Mouse (Mus musculus) CH12.LX (cell line): Measurements from ENCODE around the gene Selenow.

Experiments
- CHD2 ChIP-seq: IDR thresholded peaks from 2 replicates; pipeline ENCODE4 v1.6.1; 2011; ENCODE audit warnings: low read length, improper control_type of control experiment
- CTCF ChIP-seq, 2 experiments: IDR thresholded peaks in 1 of 2; conservative IDR thresholded peaks in 1 of 2; 2 replicates each; pipeline ENCODE4 v1.5.1; 2011 to 2012; ENCODE audit warnings: low read depth in 2 of 2, low read length in 2 of 2, improper control_type of control experiment in 1 of 2, inconsistent platforms in 1 of 2, mild to moderate bottlenecking in 1 of 2, moderate library complexity in 1 of 2
- EP300 ChIP-seq: IDR thresholded peaks from 2 replicates; pipeline ENCODE4 v1.6.1; 2011; ENCODE audit warnings: low read length, improper control_type of control experiment
- MEF2A ChIP-seq: IDR thresholded peaks from 2 replicates; pipeline ENCODE4 v1.6.1; 2014; ENCODE audit warnings: low read depth, mild to moderate bottlenecking, inconsistent platforms, low read length, improper control_type of control experiment, borderline replicate concordance
- NELFE ChIP-seq: IDR thresholded peaks from 2 replicates; pipeline ENCODE4 v1.6.1; 2011; ENCODE audit warnings: low read depth, low read length, improper control_type of control experiment
- POLR2A ChIP-seq: IDR thresholded peaks from 2 replicates; pipeline ENCODE4 v1.6.1; 2011; ENCODE audit warnings: low read depth, mild to moderate bottlenecking, improper control_type of control experiment, low read length
- POLR2AphosphoS2 ChIP-seq: IDR thresholded peaks from 2 replicates; pipeline ENCODE4 v1.6.1; 2011; ENCODE audit warnings: low read depth, low read length, improper control_type of control experiment
- USF1 ChIP-seq: IDR thresholded peaks from 2 replicates; pipeline ENCODE4 v1.6.1; 2014; ENCODE audit warnings: low read depth, mild to moderate bottlenecking, inconsistent platforms, low read length, improper control_type of control experiment
- ZC3H11A ChIP-seq: IDR thresholded peaks from 2 replicates; pipeline ENCODE4 v1.6.1; 2012; ENCODE audit warnings: low read depth, mild to moderate bottlenecking, inconsistent platforms, low read length, improper control_type of control experiment

DNA sequence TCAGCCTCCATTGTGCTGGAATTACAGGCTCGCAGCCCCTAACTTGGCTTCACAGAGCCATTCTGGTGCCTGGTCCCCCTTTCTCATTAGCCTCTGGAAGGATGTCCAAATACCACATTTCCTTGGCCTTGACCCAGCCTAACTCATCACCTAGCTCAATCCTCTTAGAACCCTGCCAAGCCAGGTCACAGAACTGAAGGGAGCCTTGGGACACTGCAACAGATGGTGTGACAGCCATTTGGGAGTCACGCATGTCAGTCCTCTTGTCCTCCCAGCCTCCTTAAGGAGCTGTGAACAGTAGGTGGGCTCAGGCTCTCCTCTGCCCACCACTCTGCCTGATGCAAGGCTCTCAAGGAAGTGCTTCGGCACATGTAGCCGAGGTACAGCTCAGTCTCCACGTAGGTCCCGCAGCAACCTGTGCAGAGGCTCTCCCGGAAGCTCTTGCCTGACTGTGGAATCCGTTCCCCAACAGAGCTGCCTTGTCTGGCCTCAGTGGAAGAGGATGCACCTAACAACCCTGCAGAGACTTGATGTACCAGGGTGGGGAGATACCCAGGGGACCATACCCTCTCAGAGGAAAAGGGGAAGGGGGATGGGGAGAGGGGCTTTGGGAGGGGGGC is 14.1 kb downstream of the Selenow start:
- TF ChIP-seq CTCF (conservative IDR thresholded peaks at IDR 0.05 in 1 of 2, IDR thresholded peaks at IDR 0.05 in 1 of 2; ENCODE audit: low read depth in 2 of 2, low read length in 2 of 2) (no peak), POLR2AphosphoS2 (no peak), MEF2A (no peak), ZC3H11A (no peak), EP300 (no peak), POLR2A (no peak), USF1 (no peak), NELFE (no peak), CHD2 (no peak)
